Mouse (Mus musculus) cerebellum, adult 9-11 months (tissue): ENCODE results near the gene Atg13.
"Not testable (repeated sequence)": the region's sequence is repeated elsewhere in the genome, so short reads cannot be mapped to it uniquely, and the experiment has no call there.

Source experiments
- DNase-seq: peaks from one replicate; pipeline ENCODE4 v3.0.0; 2022

Atg13 gene

GRCm38 (mm10) chr2:91710272-91711234, at the start of gene Atg13, which contains the start of gene Harbi1:
Gene Atg13 (minus strand): TSS chr2:91710576.
Gene Harbi1 (plus strand): TSS chr2:91710852.
- peak; percentile 92 for DNase-seq

DNA sequence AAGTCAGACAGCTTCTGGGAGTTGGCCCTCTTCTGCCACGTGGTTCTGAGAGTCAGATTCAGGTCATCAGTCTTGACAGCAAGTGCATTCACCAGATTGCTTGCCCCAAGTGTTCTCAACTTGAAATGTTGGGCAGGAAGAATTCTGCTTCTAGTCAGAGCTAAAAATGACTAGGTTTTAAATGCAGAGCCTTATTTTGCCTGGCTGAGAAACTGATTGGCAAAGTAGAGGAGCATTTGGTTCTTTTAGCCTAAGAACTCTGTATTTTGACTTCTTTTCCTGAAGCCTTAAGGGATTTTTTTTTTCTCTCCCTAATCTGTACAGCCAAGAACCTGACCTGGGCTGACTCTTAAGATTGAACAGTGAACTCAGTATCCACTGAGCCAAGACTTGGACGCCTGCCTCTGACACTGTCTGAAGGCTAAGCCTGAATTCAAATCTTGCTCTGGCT, 39.5 kb upstream of the Atg13 start:
- DNase-seq, result no peak

- DNase-seq, result no peak
Measured at GRCm38 (mm10) chr2:91744686-91745085, 34.3 kb upstream of the Atg13 start.

DNA sequence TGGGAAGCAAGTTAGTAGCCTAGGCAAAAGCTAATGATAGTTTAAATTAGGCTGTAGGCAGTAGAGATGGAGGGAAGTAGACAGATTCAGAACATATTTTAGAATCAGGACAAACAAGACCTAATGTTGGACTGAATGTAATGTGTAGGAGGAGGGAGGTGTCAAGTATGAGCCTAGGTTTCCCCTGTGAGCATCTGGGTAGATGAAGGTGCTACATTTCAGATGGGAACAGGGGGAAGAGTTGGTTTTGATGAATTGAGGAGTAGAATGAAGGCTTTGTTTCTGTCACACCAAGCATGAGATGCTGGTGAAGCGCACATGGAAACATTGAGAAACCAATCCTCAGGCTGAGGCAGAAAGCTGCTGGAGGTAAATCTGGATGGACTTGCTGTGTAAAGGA, 29.2 kb upstream of the Atg13 start:
- DNase-seq, result no peak

- DNase-seq, result no peak
Measured at GRCm38 (mm10) chr2:91735221-91735620, 24.8 kb upstream of the Atg13 start.

DNA sequence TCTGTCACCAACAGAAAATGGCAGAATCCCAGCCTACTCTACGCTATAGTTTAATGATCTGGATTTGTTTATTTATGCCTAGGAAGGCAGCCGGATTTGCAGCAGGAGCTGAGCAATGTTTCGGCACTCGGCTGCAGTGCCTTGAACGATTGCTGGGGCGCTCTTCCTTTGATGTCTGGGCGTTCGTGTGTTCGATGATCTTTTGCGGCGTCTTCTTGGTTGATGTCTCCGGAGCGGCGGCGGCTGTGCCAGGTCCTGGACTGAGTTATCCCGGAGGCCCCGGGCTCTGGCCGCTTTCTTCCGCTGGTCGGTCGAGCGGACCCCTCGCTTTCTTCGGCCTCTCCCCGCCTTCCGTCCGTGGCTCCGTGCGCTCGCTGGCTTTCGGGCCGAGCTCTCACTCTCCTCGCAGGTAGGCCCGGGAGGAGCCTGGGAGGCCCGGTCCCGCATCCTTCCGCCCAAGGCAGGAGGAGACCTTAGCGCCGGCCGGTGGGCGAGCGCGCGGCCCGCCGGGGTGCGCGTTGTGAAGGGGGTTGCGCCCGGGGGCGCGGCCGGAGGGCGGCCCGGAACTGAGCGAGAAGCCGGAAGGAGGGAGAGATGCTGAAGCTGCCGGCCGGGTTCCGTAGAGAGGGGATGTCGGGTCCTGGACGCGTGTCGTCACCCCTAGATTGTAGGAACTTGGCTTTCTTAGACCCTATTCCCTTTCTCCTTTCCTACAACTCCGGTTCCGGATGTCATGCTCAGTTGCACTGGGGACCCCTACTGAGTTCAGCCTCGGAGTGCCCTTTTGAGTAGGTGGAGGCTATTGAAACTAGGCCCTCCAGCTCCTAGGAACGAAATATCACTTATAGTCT, 19.8 kb upstream of the Atg13 start, which contains the start of gene Ambra1:
Ambra1 (plus strand) TSS at position 164 of the 851 bp plus-strand sequence.
- peak; percentile 90 for DNase-seq

DNA sequence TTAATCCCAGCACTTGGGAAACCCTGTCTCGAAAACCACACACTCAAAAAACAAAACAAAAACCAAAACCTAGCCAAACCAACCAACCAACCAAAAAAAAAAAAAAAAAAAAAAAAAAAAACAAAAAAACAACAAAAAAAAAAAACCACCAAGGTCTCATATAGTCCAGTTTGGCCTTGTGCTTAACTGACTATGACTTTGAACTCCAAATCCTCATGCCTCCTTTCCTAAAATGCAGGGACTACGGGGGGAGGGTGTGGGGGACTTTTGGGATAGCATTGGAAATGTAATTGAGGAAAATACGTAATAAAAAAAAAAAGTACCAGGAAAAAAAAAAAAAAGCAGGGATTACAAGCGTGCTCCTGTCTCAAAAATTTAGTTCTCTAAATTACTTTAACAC, 19.2 kb upstream of the Atg13 start:
- DNase-seq, result no peak

DNA sequence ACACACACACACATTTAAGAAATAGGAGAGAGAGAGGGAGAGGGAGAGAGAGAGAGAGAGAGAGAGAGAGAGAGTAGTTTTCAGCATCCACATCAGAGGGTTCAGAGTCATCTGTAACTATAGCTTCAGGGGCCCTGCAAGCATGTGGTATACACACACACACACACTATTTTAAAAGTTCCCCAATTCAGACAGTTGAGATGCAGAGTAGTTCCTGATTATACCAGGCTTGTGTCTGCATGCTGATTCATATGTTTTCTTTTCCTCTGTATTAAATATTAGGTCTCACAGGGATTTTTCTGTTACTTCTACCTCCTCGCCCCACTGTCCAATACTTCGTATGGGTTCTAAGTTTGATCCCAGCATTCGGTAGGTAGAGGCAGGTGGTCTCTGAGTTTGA, 16.6 kb upstream of the Atg13 start:
- DNase-seq, result no peak

DNA sequence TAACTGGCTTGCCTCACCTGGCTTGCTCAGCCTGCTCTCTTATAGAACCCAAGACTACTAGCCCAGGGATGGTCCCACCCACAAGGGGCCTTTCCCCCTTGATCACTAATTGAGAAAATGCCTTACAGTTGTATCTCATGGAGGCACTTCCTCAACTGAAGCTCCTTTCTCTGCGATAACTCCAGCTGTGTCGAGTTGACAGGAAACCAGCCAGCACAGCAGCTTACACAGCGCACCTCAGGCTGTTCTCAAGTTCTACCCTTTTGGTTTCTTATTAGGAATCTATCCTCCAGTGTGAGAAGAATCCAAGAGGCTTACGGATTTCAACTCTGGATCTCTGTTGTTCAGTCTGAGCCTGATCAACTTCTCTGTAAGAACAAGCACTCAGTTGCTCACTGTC, 15.1 kb upstream of the Atg13 start:
- not testable (repeated sequence) for DNase-seq

DNA sequence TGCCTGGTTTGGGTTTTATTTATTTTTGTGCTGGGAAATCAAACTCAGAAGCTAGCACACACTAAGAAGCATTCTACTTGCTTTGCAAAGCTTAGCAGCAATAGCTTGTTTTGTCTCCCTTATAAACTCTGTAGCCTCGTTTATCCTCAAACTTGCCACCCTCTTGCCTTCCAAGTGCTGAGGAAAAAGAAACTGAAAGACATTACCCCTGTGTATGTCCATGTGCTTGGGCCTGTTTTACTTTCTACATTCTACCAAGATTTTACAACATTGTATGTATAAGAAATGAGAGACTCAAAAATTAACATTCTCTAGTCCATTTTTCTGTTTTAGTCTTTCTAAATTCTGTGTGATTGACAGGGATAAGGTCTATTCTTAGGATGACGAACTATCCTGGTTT, 14.3 kb upstream of the Atg13 start:
- no peak for DNase-seq

GRCm38 (mm10) chr2:91723951-91724350, 13.6 kb upstream of the Atg13 start:
- DNase-seq, result no peak

GRCm38 (mm10) chr2:91723382-91723781, 13.0 kb upstream of the Atg13 start:
- DNase-seq, result no peak

- no peak for DNase-seq
Measured at GRCm38 (mm10) chr2:91718276-91718675, 7.9 kb upstream of the Atg13 start.

GRCm38 (mm10) chr2:91714921-91715320, 4.5 kb upstream of the Atg13 start:
- DNase-seq, result no peak

DNA sequence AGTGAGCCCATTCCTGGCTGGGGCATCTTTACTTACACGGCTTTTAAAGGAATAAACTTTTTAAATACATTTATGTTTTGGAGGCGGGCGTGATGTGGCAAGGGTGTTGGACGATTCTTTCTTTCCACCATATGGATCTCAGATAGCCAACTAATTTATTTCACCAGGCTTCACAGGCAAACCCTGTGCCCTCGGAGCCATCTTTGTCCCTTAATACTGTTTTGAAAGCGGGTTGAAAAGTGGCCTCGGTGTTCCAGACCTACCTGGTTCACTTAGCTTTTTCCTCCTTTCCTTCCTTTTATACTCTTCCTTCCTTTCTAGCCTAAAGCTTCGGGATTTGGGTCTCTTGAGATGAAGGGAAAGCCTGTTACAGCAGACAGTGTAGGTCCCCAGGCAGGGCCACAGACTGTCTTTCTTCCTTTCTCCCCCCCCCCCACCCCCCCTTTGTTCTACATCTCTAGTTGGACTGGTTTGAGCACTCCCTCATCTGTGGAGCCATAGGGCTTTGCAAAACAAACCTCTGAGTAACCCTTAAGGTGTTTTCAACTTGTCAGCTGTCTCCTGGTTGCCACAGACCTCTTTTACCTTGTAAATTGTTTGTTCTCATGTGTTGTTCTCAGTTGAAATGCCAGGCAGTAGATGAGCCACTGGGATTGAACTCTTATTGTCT, 1.0 kb upstream of the Atg13 start:
- DNase-seq, result no peak

GRCm38 (mm10) chr2:91708361-91708760, 2.0 kb downstream of the Atg13 start:
- DNase-seq, result no peak

DNA sequence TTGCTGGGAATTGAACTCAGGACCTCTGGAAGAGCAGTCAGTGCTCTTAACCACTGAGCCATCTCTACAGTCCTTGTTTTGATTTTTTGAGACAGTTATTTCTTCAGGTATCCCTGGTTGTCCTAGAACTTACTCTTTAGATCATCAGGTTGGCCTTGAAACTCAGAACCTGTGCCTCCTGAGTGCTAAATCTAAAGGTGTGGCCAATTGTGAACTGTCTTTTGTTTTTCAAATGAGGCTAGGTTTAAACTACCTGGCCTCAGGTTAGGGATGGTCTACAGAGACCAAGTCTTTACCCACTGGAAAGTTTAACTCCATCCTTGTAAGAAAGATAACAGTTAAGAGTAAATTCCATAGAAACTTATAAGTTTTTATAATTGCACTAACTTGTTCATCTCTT, 3.9 kb downstream of the Atg13 start:
- no peak for DNase-seq

DNA sequence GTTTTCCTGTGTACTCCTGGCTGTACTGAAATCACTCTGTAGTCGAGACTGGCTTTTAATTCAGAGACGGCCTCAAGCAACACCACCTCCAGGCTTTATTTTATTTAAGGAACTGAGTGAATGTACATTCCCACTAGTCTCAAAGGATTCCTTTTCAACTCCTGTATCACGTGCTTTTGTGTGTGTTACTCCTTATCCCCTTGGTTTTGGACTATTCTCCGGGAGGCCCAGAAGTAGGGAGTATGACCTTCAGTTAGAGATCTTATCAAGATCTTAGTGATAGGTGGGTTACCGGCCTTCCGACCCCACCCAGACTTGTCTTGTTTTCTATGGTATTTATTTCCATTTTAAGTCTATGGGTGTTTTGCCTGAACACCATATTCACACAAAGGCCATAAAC, 4.6 kb downstream of the Atg13 start:
- DNase-seq, result no peak

DNA sequence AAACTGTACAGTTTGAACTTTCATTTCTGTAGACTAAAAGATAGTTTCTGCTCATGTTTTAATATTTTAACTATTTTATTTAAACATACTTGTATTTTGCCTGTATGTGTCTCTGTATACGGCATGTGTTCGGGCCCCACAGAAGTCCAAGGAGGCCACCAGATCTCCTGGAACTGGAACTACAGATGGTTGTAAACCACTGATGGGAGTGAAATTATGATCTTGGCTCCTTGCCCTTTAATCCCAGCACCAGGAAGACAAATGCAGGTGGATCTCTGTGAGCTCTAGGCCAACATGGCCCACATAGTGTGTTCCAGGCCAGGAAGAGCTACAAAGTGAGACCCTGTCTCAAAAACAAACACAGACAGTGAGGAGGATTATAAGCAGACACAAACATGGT, 9.0 kb downstream of the Atg13 start:
- peak; percentile 28 for DNase-seq

DNA sequence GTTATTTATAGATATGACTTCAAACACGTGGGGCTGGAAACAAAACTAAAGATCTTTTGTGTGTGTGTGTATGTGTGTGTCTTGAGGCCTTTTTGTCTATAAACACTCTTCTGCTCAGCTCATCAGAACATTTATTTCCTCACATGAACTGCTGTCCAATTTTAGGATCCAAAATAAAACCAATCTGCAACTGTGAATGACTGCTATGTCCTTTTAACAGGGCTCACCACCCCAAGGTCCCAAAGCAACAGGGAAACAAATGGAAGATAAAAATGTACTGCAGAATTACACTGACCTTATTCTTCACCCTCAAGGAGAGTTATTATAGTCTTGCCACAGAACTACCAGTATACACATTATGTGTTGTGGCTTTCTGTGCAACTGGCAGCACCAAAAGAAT, 11.2 kb downstream of the Atg13 start:
- no peak for DNase-seq

- DNase-seq, result no peak
Measured at GRCm38 (mm10) chr2:91696225-91696590, 14.2 kb downstream of the Atg13 start.

DNA sequence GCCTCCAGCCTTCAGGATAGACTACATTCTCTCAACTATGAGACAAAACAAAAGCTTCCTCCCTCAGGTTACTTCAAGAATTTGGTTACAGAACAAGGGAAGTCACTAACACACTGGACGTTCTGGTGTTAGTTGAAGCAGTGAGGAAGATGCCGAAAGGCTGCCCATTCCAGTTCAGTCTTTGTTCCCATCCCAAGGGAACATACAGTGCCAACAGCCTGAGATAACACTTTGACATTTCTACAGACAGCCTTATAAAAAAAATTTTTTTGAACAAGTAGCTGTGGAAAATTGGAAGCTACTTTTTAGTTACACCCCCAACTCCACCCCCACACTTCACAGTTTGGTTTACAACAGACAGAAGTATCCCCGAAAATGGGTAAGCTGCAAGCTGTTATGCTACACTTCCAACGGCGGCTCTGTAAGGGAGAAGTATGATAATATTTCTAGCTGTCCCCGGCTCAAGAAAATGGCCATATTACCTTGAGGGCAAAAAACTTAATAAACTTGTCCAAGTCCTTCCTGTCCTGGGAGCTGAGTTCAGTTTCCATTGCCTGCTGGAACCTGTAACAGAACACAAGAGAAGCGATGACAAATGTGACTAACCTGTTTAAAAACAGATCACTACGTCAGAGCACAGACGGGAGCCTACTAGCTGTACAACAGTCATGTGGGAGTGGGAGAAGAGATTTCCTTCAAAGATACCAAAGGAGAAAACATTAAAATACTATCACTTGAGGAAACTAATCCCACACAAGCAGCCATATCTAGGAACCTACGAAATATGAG, 14.7 kb downstream of the Atg13 start:
- DNase-seq, result no peak
